Mouse (Mus musculus) spleen, adult 18-20 months (tissue): ENCODE measurements around the gene Gm47985.
A peak's percentile ranks its signal among the peaks of the same experiment; 100 is the strongest.
"Not testable (repeated sequence)": the region's sequence is repeated elsewhere in the genome, so short reads cannot be mapped to it uniquely, and the experiment has no call there.

ENCODE experiments used
- DNase-seq, 2 experiments: peaks; one replicate each; pipeline ENCODE4 v3.0.0; 2022; ENCODE audit warnings: mixed read lengths in 2 of 2

Gm47985 gene

GRCm38 (mm10) chr1:151177937-151178271 is 4.4 kb upstream of the Gm47985 start:
- DNase-seq: no peak

- no peak for DNase-seq
Observed at GRCm38 (mm10) chr1:151178505-151179083, 3.7 kb upstream of the Gm47985 start.

GRCm38 (mm10) chr1:151180167-151180566 is 2.2 kb upstream of the Gm47985 start:
- no peak for DNase-seq

GRCm38 (mm10) chr1:151186186-151186585 is 3.8 kb downstream of the Gm47985 start:
- not testable (repeated sequence) for DNase-seq

- DNase-seq: not testable (repeated sequence)
Observed at GRCm38 (mm10) chr1:151186879-151187424, 4.6 kb downstream of the Gm47985 start.

- DNase-seq: no peak
Observed at GRCm38 (mm10) chr1:151188469-151188868, 6.1 kb downstream of the Gm47985 start.

GRCm38 (mm10) chr1:151192075-151192474 is 9.7 kb downstream of the Gm47985 start, which contains the start of gene Gm8947:
Gene Gm8947 (plus strand): TSS chr1:151192376.
- DNase-seq: not testable (repeated sequence)

- DNase-seq: not testable (repeated sequence)
Observed at GRCm38 (mm10) chr1:151192739-151193138, 10.4 kb downstream of the Gm47985 start.

GRCm38 (mm10) chr1:151195986-151196385 is 13.6 kb downstream of the Gm47985 start:
- DNase-seq: not testable (repeated sequence)

- not testable (repeated sequence) for DNase-seq
Observed at GRCm38 (mm10) chr1:151196690-151197089, 14.4 kb downstream of the Gm47985 start.

GRCm38 (mm10) chr1:151198120-151198519 is 15.8 kb downstream of the Gm47985 start, which contains the start of gene Gm47995:
Gene Gm47995 (plus strand): TSS chr1:151198448.
- not testable (repeated sequence) for DNase-seq

GRCm38 (mm10) chr1:151200620-151201019 is 18.3 kb downstream of the Gm47985 start:
- DNase-seq: not testable (repeated sequence)

- DNase-seq: not testable (repeated sequence)
Observed at GRCm38 (mm10) chr1:151202771-151203170, 20.4 kb downstream of the Gm47985 start.

GRCm38 (mm10) chr1:151203818-151204217 is 21.5 kb downstream of the Gm47985 start, which contains the start of gene 3110040M04Rik:
Gene 3110040M04Rik (plus strand): TSS chr1:151204121.
- DNase-seq: not testable (repeated sequence)

GRCm38 (mm10) chr1:151208493-151208892 is 26.2 kb downstream of the Gm47985 start:
- DNase-seq: not testable (repeated sequence)

- DNase-seq: not testable (repeated sequence)
Observed at GRCm38 (mm10) chr1:151208944-151209343, 26.6 kb downstream of the Gm47985 start.

- peak in 1 of 2 experiments; percentile 6 for DNase-seq
Observed at GRCm38 (mm10) chr1:151209824-151210355, 27.6 kb downstream of the Gm47985 start, which contains the start of gene Gm47996. Gene Gm47996 (plus strand): TSS chr1:151210131.

GRCm38 (mm10) chr1:151211666-151212065 is 29.3 kb downstream of the Gm47985 start:
- not testable (repeated sequence) for DNase-seq

- DNase-seq: no peak
Observed at GRCm38 (mm10) chr1:151214862-151215261, 32.5 kb downstream of the Gm47985 start.

- no peak for DNase-seq
Observed at GRCm38 (mm10) chr1:151215985-151216384, 33.6 kb downstream of the Gm47985 start.

- no peak for DNase-seq
Observed at GRCm38 (mm10) chr1:151216417-151216816, 34.1 kb downstream of the Gm47985 start.

- no peak for DNase-seq
Observed at GRCm38 (mm10) chr1:151219045-151219444, 36.7 kb downstream of the Gm47985 start.

- no peak for DNase-seq
Observed at GRCm38 (mm10) chr1:151220098-151220497, 37.8 kb downstream of the Gm47985 start.
